Mouse (Mus musculus) intestine, postnatal 0 days (tissue): ENCODE results near the gene Glis3. TPM values are rescaled to one million over a fixed set of nuclear protein-coding genes. Genes with fewer than 3 reads are reported as not detected.

Experiments
- ATAC-seq: fragments of 200-750 bp; cut with Nextera tagmentation; 2 replicates; pipeline ENCODE4 v1.8.0; 2017; ENCODE audit warnings: mild to moderate bottlenecking, moderate TSS enrichment, moderate library complexity
- H3K27ac ChIP-seq: fragments of 300-500 bp; sonication (generic); 2 replicates; pipeline ENCODE4 v1.5.1; 2014; ENCODE audit warnings: mild to moderate bottlenecking, low read depth, low read length, moderate library complexity
- H3K27me3 ChIP-seq: fragments of 300-500 bp; sonication (generic); replicated peaks from 2 replicates; pipeline ENCODE4 v1.6.1; 2014; ENCODE audit warnings: low read length, mixed read lengths; ENCODE audit not compliant: control insufficient read depth, insufficient read depth
- H3K36me3 ChIP-seq: fragments of 300-500 bp; sonication (generic); 2 replicates; pipeline ENCODE4 v1.6.1; 2014; ENCODE audit warnings: mild to moderate bottlenecking, moderate library complexity; ENCODE audit not compliant: control insufficient read depth, insufficient read depth
- H3K4me1 ChIP-seq: fragments of 300-500 bp; sonication (generic); replicated peaks from 2 replicates; pipeline ENCODE4 v1.6.1; 2014; ENCODE audit warnings: antibody characterized with exemption, low read length, mixed read lengths; ENCODE audit not compliant: control insufficient read depth, insufficient read depth
- H3K4me2 ChIP-seq: fragments of 300-500 bp; sonication (generic); replicated peaks from 2 replicates; pipeline ENCODE4 v1.6.1; 2014; ENCODE audit warnings: low read depth, mild to moderate bottlenecking, moderate library complexity
- H3K4me3 ChIP-seq: fragments of 300-500 bp; sonication (generic); 2 replicates; pipeline ENCODE4 v1.5.1; 2014; ENCODE audit warnings: low read depth, low read length
- H3K9ac ChIP-seq: fragments of 300-500 bp; sonication (generic); 2 replicates; pipeline ENCODE4 v1.6.1; 2014; ENCODE audit warnings: mild to moderate bottlenecking, low read depth, low read length
- H3K9me3 ChIP-seq: fragments of 300-500 bp; sonication (generic); 2 replicates; pipeline ENCODE4 v1.6.1; 2016; ENCODE audit warnings: mixed run types; ENCODE audit not compliant: control insufficient read depth
- CTCF ChIP-seq: sonication (generic); IDR thresholded peaks from 2 replicates; pipeline ENCODE4 v1.5.1; 2016; ENCODE audit warnings: low read depth, mild to moderate bottlenecking, control low read depth, antibody characterized with exemption, moderate library complexity
- WGBS: fragments of 180-500 bp; shearing (Covaris S2); extraction: QIAGEN DNeasy Blood & Tissue Kit; methylation state at CpG from one replicate; pipeline ENCODE4 v1.1.7; 2014; 5-methylcytosine and 5-hydroxymethylcytosine counted together
- polyA plus RNA-seq: library from polyadenylated mRNA; unstranded; fragments of >200 nt; fragmentation: Nextera tagmentation; extraction: Ambion mirVana; gene quantifications from 2 replicates; pipeline ENCODE4 v1.2.1, GENCODE M21; 2015

Glis3 gene
- polyA plus RNA-seq, 1 experiment from 2014 or later, result 0.86 TPM

DNA sequence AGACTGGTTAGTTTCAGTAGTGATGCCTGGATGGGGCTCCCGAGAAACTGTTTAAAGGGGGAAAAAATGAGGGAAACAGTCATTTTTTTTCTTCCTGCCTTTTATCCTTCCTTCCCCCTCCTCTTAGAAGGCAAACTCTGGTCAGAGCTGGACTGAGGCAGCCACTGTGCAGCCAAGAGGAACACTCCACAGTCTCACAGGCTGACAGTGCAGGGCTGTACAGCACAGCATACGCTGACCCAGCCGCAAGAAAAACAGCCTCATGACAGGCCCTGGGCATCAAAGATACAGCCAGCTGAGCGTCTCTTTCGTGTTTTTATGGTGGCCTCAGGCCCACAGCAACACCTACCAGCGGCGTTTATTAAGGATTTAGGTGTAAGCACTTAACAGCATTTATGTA lies 19.0 kb downstream of the Glis3 start:
- Histone ChIP-seq H3K27me3 (no peaks in the 10 kb centered on the region), H3K4me2 (no peak overlapping the region), H3K27ac (no peak overlapping the region), H3K36me3 (no peaks in the 10 kb centered on the region; the same call in 1 of the 2 replicates), H3K9ac (no peak overlapping the region), H3K9me3 (no peaks in the 10 kb centered on the region), H3K4me3 (no peak overlapping the region), H3K4me1 (no peaks in the 10 kb centered on the region)
- ATAC-seq, result no peak
- 94% methylated on average over 7 of the region's 7 CpGs for WGBS
- no peak for TF ChIP-seq CTCF

DNA sequence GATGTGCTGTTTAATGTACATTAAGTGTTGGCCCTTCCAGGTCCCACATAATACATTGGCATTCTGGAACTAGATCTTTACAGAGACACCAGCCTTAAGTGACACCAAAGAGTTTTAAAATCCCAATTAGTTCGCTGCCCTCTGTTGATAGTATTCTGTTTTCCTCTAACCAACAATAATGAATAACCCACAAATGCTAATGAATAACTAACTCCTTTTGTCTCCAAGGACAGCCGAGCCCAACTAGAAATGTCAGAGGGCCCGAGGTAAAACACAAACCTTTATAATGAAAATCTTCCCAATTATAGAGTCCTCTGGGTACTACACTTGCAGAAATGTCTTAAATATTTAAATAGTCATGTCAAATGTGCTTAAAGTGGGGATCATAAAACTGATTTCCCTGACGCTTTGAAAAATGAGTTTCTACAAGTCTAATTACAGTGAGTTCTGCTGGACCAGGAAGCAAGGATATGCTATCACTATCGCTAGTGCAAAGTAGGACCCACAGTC lies 22.1 kb downstream of the Glis3 start:
- H3K36me3 ChIP-seq, result no peaks in the 10 kb centered on the region
- H3K4me3 ChIP-seq, result no peak overlapping the region
- H3K9me3 ChIP-seq, result no peaks in the 10 kb centered on the region
- H3K9ac ChIP-seq, result no peak overlapping the region
- H3K4me1 ChIP-seq, result no peaks in the 10 kb centered on the region
- H3K27me3 ChIP-seq, result no peaks in the 10 kb centered on the region
- no peak for TF ChIP-seq CTCF
- no peak for ATAC-seq
- H3K27ac ChIP-seq, result no peak overlapping the region
- no peak overlapping the region for H3K4me2 ChIP-seq
- WGBS, result 57% methylated on average over 5 of the region's 5 CpGs

DNA sequence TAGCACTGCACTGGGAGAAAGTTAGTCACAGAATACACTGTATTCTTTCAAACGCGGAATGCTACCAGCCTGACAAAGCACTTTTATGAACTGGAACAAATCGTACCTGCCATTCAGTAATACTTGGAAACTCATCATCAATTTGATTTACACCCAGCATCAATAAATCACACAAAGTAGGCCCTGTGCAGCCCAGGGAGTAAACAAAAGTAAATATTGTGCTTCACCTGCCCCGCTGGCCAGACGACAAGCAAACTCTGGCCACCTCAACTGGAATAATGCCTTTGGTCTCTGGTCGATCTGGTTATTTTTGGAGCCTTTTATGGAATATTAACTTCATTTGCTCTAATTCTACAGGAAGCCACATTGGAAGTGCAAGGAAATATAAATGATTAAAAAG lies 23.0 kb downstream of the Glis3 start:
- WGBS, result 59% methylated on average over 6 of the region's 6 CpGs
- TF ChIP-seq CTCF, result no peak
- H3K9me3 ChIP-seq, result no peaks in the 10 kb centered on the region
- no peak overlapping the region for H3K4me2 ChIP-seq
- H3K4me1 ChIP-seq, result no peaks in the 10 kb centered on the region
- H3K36me3 ChIP-seq, result no peaks in the 10 kb centered on the region
- H3K27me3 ChIP-seq, result no peaks in the 10 kb centered on the region
- H3K27ac ChIP-seq, result no peak overlapping the region
- ATAC-seq, result no peak
- no peak overlapping the region for H3K4me3 ChIP-seq
- no peak overlapping the region for H3K9ac ChIP-seq

DNA sequence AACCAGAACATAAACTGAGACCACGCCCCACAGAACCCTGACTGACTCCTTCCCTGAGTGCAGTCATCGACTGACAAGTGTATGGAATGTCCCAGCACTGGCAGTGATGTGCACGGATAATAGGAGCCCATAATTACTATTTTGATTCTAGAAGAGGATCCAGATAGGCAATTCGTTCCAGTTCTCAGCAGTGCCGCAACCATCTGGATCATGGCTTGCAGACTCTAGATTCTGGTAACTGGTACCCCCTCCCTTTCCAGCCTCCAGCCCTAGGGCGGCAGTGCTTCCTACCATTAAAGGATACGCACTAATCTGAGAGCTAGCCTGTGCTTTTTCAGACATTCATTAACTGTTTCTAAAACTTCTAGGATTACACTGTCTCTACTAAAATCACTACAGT lies 24.7 kb downstream of the Glis3 start:
- no peak overlapping the region for H3K4me2 ChIP-seq
- WGBS, result 78% methylated on average over 7 of the region's 7 CpGs
- H3K27me3 ChIP-seq, result no peaks in the 10 kb centered on the region
- no peak for ATAC-seq
- no peak for TF ChIP-seq CTCF
- no peak overlapping the region for H3K9ac ChIP-seq
- H3K4me1 ChIP-seq, result no peaks in the 10 kb centered on the region
- H3K9me3 ChIP-seq, result no peaks in the 10 kb centered on the region
- H3K27ac ChIP-seq, result no peak overlapping the region
- H3K4me3 ChIP-seq, result no peak overlapping the region
- no peaks in the 10 kb centered on the region for H3K36me3 ChIP-seq

GRCm38 (mm10) chr19:28650836-28651235 lies 29.0 kb downstream of the Glis3 start:
- Histone ChIP-seq H3K4me2 (no peak overlapping the region), H3K27me3 (no peaks in the 10 kb centered on the region), H3K9ac (no peak overlapping the region), H3K27ac (no peak overlapping the region), H3K4me1 (no peaks in the 10 kb centered on the region), H3K36me3 (no peaks in the 10 kb centered on the region), H3K9me3 (no peaks in the 10 kb centered on the region), H3K4me3 (no peak overlapping the region)
- WGBS, result 84% methylated on average over 5 of the region's 5 CpGs
- ATAC-seq, result no peak
- TF ChIP-seq CTCF, result no peak

DNA sequence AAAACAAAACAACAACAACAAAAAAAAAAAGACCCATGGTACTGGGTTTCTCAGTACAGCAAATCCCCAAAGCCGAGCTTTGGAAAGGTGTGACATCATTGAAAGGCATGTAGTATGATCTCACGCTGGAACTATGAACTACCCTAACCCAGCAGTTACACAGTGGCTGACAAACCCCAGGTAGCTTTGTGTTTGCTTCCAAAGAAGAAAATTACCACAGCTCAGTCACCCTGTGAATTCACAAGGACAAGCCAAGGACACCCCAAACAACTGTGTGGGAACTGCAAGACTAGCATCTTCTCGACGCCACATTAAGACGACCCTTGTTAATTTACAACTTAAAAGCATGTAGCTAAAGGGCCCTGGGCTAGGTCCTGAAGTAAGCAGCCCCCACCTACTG lies 30.4 kb downstream of the Glis3 start:
- no peak overlapping the region for H3K9ac ChIP-seq
- H3K27ac ChIP-seq, result no peak overlapping the region
- no peaks in the 10 kb centered on the region for H3K9me3 ChIP-seq
- ATAC-seq, result no peak
- H3K4me3 ChIP-seq, result no peak overlapping the region
- no peak overlapping the region for H3K4me2 ChIP-seq
- no peaks in the 10 kb centered on the region for H3K27me3 ChIP-seq
- H3K4me1 ChIP-seq, result no peaks in the 10 kb centered on the region
- no peaks in the 10 kb centered on the region for H3K36me3 ChIP-seq
- 62% methylated on average over 5 of the region's 5 CpGs for WGBS
- no peak for TF ChIP-seq CTCF

DNA sequence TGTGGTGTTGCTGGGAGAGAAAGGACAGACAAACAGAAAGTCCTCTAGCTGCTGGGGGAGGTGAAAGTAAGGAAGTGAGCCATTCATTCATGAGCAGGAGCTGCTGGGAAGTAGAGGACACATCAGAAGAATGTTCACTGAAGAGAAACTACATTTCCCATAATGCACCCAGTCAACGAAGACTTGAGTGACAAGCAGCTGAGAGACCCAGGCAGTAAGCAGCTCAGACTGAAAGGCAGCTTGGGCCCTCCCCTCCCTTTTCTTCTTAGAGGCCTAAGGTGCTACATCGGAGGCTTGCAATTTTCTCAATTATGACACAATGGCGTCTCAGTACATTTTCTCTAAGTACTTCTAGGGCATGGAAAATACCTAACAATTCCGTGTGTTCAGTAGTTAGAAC lies 31.0 kb downstream of the Glis3 start:
- Histone ChIP-seq H3K36me3 (no peaks in the 10 kb centered on the region), H3K27me3 (no peaks in the 10 kb centered on the region), H3K4me3 (no peak overlapping the region), H3K9ac (no peak overlapping the region), H3K4me1 (no peaks in the 10 kb centered on the region), H3K9me3 (no peaks in the 10 kb centered on the region), H3K4me2 (no peak overlapping the region), H3K27ac (no peak overlapping the region)
- 69% methylated on average over 4 of the region's 4 CpGs for WGBS
- no peak for TF ChIP-seq CTCF
- no peak for ATAC-seq
